Mouse (Mus musculus) kidney, adult 2 months (tissue): ENCODE measurements around the gene Wiz. TPM values are rescaled to one million over a fixed set of nuclear protein-coding genes. Genes with fewer than 3 reads are reported as not detected.

Source experiments
- DNase-seq: peaks from one replicate; pipeline ENCODE4 v3.0.0; 2021
- H3K27ac ChIP-seq: fragments of 200-500 bp; 2 replicates; pipeline ENCODE4 v1.5.1; 2012; ENCODE audit warnings: low read depth, low read length, control low read depth, inconsistent platforms; ENCODE audit not compliant: insufficient read depth
- H3K27me3 ChIP-seq: fragments of 200-500 bp; replicated peaks from 2 replicates; pipeline ENCODE4 v1.6.1; 2012; ENCODE audit warnings: mild to moderate bottlenecking, moderate library complexity, low read length, inconsistent platforms; ENCODE audit not compliant: control insufficient read depth, insufficient read depth
- H3K36me3 ChIP-seq: fragments of 200-500 bp; 2 replicates; pipeline ENCODE4 v1.6.1; 2012; ENCODE audit warnings: mild to moderate bottlenecking, moderate library complexity, low read length, inconsistent platforms; ENCODE audit not compliant: control insufficient read depth, insufficient read depth
- H3K4me1 ChIP-seq: fragments of 200-500 bp; 2 replicates; pipeline ENCODE4 v1.6.1; 2011; ENCODE audit warnings: low read length; ENCODE audit not compliant: control insufficient read depth, insufficient read depth
- H3K4me3 ChIP-seq: fragments of 200-500 bp; 2 replicates; pipeline ENCODE4 v1.5.1; 2011; ENCODE audit warnings: mild to moderate bottlenecking, low read depth, low read length, control low read depth; ENCODE audit not compliant: insufficient read depth
- CTCF ChIP-seq: fragments of 200-500 bp; conservative IDR thresholded peaks from 2 replicates; pipeline ENCODE4 v1.5.1; 2011; ENCODE audit warnings: low read depth, mild to moderate bottlenecking, control low read depth, low read length, moderate library complexity, mixed read lengths; ENCODE audit not compliant: insufficient read depth, insufficient read length
- POLR2A ChIP-seq: fragments of 200-500 bp; IDR thresholded peaks from one replicate; pipeline ENCODE4 v1.6.1; 2011; ENCODE audit warnings: low read depth, low read length, control low read depth
- WGBS: fragments of 180-500 bp; shearing (Covaris S2); methylation state at CpG from one replicate; pipeline ENCODE4 v1.1.7; 2018; 5-methylcytosine and 5-hydroxymethylcytosine counted together
- polyA plus RNA-seq: library from polyadenylated mRNA; depleted of rRNA; stranded (reverse); fragments of >200 nt; gene quantifications from 2 replicates; pipeline ENCODE4 v1.2.3, GENCODE M21; 2012

The Wiz gene
- polyA plus RNA-seq, 1 experiment, result 30.9 TPM

- peak; percentile 100 for DNase-seq
- no peak for TF ChIP-seq CTCF
- TF ChIP-seq POLR2A, result peak; percentile 97
- H3K4me3 ChIP-seq, result peak within 1 kb of the TSS; percentile 79
- H3K27ac ChIP-seq, result peak within 1 kb of the TSS; percentile 75
- H3K36me3 ChIP-seq, result no peaks in the 10 kb centered on the region; the same call in 1 of the 2 replicates
- H3K4me1 ChIP-seq, result peaks cover 12% of the 10 kb centered on the region
- under 1% methylated on average over 37 of the region's 37 CpGs for WGBS
- no peaks in the 10 kb centered on the region for H3K27me3 ChIP-seq
Measured at GRCm38 (mm10) chr17:32350382-32350983, 38.8 kb downstream of the Wiz start, which contains the start of gene Akap8l. Akap8l (minus strand) TSS chr17:32350607.

GRCm38 (mm10) chr17:32349851-32350381 is 39.3 kb downstream of the Wiz start:
- peak overlapping the region; percentile 75 for H3K27ac ChIP-seq
- no peaks in the 10 kb centered on the region for H3K36me3 ChIP-seq
- under 1% methylated on average over 24 of the region's 24 CpGs for WGBS
- no peak for TF ChIP-seq CTCF
- TF ChIP-seq POLR2A, result no peak
- no peak for DNase-seq
- H3K4me3 ChIP-seq, result peak overlapping the region; percentile 79
- H3K4me1 ChIP-seq, result peaks cover 12% of the 10 kb centered on the region
- no peaks in the 10 kb centered on the region for H3K27me3 ChIP-seq

GRCm38 (mm10) chr17:32349037-32349732 is 40.1 kb downstream of the Wiz start:
- no peak for TF ChIP-seq POLR2A
- peak; percentile 84 for TF ChIP-seq CTCF
- Histone ChIP-seq H3K27ac (no peak overlapping the region; the same call in 1 of the 2 replicates), H3K27me3 (no peaks in the 10 kb centered on the region), H3K36me3 (no peaks in the 10 kb centered on the region), H3K4me3 (peak overlapping the region; percentile 43), H3K4me1 (peaks cover 8% of the 10 kb centered on the region)
- DNase-seq, result peak; percentile 43
- WGBS, result 6% methylated on average over 4 of the region's 4 CpGs

GRCm38 (mm10) chr17:32348406-32348805 is 40.8 kb downstream of the Wiz start:
- DNase-seq, result no peak
- H3K27me3 ChIP-seq, result no peaks in the 10 kb centered on the region
- no peak overlapping the region for H3K4me3 ChIP-seq
- H3K36me3 ChIP-seq, result peaks cover 2% of the 10 kb centered on the region; the same call in 1 of the 2 replicates
- TF ChIP-seq POLR2A (no peak), CTCF (no peak)
- WGBS, result 78% methylated on average over 2 of the region's 2 CpGs
- H3K27ac ChIP-seq, result no peak overlapping the region
- peaks cover 5% of the 10 kb centered on the region; the same call in 1 of the 2 replicates for H3K4me1 ChIP-seq

GRCm38 (mm10) chr17:32341102-32341501 is 48.1 kb downstream of the Wiz start:
- no peak for TF ChIP-seq POLR2A
- no peak for TF ChIP-seq CTCF
- no peak for DNase-seq
- Histone ChIP-seq H3K4me1 (no peaks in the 10 kb centered on the region), H3K4me3 (no peak overlapping the region), H3K27ac (no peak overlapping the region), H3K36me3 (peaks cover 3% of the 10 kb centered on the region; the same call in 1 of the 2 replicates), H3K27me3 (no peaks in the 10 kb centered on the region)
- WGBS, result 97% methylated on average over 1 of the region's 1 CpGs

- Histone ChIP-seq H3K27me3 (no peaks in the 10 kb centered on the region), H3K36me3 (peaks cover 3% of the 10 kb centered on the region; the same call in 1 of the 2 replicates), H3K27ac (no peak overlapping the region), H3K4me3 (no peak overlapping the region), H3K4me1 (no peaks in the 10 kb centered on the region)
- DNase-seq, result no peak
- TF ChIP-seq POLR2A (no peak), CTCF (no peak)
- WGBS, result 56% methylated on average over 1 of the region's 1 CpGs
Measured at GRCm38 (mm10) chr17:32340110-32340509, 49.1 kb downstream of the Wiz start.

GRCm38 (mm10) chr17:32335869-32336268 is 53.4 kb downstream of the Wiz start:
- no peak for TF ChIP-seq POLR2A
- no peak for TF ChIP-seq CTCF
- Histone ChIP-seq H3K4me3 (no peak overlapping the region), H3K4me1 (no peaks in the 10 kb centered on the region), H3K27me3 (no peaks in the 10 kb centered on the region), H3K36me3 (peaks cover 6% of the 10 kb centered on the region), H3K27ac (no peak overlapping the region)
- WGBS, result 78% methylated on average over 2 of the region's 2 CpGs
- DNase-seq, result no peak
